ENCODE assay signal across 1 mouse cellular context in the genomic region with DNA sequence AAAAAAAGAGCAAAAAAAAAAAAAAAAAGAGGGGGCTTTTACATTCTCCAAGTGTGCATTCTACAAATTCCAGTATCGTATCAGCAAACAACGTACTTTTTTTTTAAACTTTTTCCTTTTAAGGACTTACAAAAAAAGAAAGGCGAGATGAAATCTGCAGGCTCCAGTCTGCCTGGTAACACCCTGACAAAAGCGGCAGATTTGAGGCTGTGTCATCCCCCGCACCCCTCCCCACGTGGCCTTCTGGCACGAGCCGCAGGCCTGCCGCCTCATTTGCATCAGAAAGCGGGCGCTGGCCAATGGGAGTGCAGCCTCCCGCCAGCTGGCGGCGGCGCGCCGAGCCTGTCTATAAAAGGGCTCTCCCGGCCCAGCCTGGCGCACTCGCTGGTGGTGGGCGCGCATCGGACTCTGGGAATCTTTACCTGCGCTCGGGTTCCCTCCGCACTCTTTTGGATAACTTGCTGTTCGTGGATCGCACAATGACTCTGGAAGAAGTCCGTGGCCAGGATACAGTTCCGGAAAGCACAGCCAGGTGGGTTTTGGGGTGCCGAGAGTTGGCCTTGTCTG.
TF ChIP-seq lines count a peak whose summit lies in the region.

Gene Gadd45g (plus strand): TSS at position 378 of the 567 bp plus-strand sequence.

TF ChIP-seq in MEL, 35 proteins besides CTCF, POLR2A, EP300 and RAD21 (continued from another document):
- TF ChIP-seq E2F4 (IDR thresholded peaks at IDR 0.05; ENCODE audit: borderline replicate concordance, low read depth, low read length), result 0 out of 2 replicates have a peak, but pooled peaks have one; percentile 71
- peak; percentile 58 for TF ChIP-seq MYC (IDR thresholded peaks at IDR 0.05; ENCODE audit: low read depth, low read length)
- TF ChIP-seq NRF1 (IDR thresholded peaks at IDR 0.05; ENCODE audit: insufficient read depth, low read depth, low read length, poor library complexity, severe bottlenecking), result peak; percentile 31; the same call in 1 of the 2 replicates
- TF ChIP-seq GABPA (IDR thresholded peaks at IDR 0.05; ENCODE audit: low read depth, low read length), result no peak
TF ChIP-seq in MEL: peak in this region for 21.
